Mouse (Mus musculus) liver, adult 2 months (tissue): ENCODE measurements at regions not wholly inside any gene's neighbourhood (a gene's known extent, or its start where the extent isn't known, plus 50 kb on each side); places are given as distances from the start of the nearest gene placed in this dataset.

Experiments used
- DNase-seq: peaks from one replicate; pipeline ENCODE4 v3.0.0-alpha.2; 2011; ENCODE audit warnings: low read depth, low spot score; ENCODE audit errors: extremely low read depth
- H3K27ac ChIP-seq: fragments of 200-500 bp; replicated peaks from 2 replicates; pipeline ENCODE4 v1.5.1; 2012; ENCODE audit warnings: low read depth, mild to moderate bottlenecking, control low read depth, inconsistent platforms, low read length; ENCODE audit not compliant: insufficient read depth
- H3K27me3 ChIP-seq: fragments of 200-500 bp; 2 replicates; pipeline ENCODE4 v1.6.1; 2012; ENCODE audit warnings: mild to moderate bottlenecking, moderate library complexity, low read length, inconsistent platforms; ENCODE audit not compliant: control insufficient read depth, insufficient read depth
- H3K36me3 ChIP-seq: fragments of 200-500 bp; 2 replicates; pipeline ENCODE4 v1.6.1; 2012; ENCODE audit warnings: low read length, inconsistent platforms; ENCODE audit not compliant: control insufficient read depth, insufficient read depth
- H3K4me1 ChIP-seq: fragments of 200-500 bp; 2 replicates; pipeline ENCODE4 v1.6.1; 2011; ENCODE audit warnings: low read length; ENCODE audit not compliant: control insufficient read depth, insufficient read depth
- H3K4me3 ChIP-seq: fragments of 200-500 bp; 2 replicates; pipeline ENCODE4 v1.5.1; 2011; ENCODE audit warnings: low read depth, mild to moderate bottlenecking, control low read depth, low read length, moderate library complexity; ENCODE audit not compliant: insufficient read depth
- H3K79me2 ChIP-seq: fragments of 200-500 bp; 2 replicates; pipeline ENCODE4 v1.6.1; 2012; ENCODE audit warnings: inconsistent platforms, mild to moderate bottlenecking, low read length, moderate library complexity; ENCODE audit not compliant: control insufficient read depth, insufficient read depth
- H3K9ac ChIP-seq: fragments of 200-500 bp; 2 replicates; pipeline ENCODE4 v1.6.1; 2012; ENCODE audit warnings: low read depth, mild to moderate bottlenecking, control low read depth, inconsistent platforms, low read length
- CTCF ChIP-seq: fragments of 200-500 bp; IDR thresholded peaks from 2 replicates; pipeline ENCODE4 v1.5.1; 2011; ENCODE audit warnings: low read depth, low read length, control low read depth
- POLR2A ChIP-seq: fragments of 200-500 bp; IDR thresholded peaks from 2 replicates; pipeline ENCODE4 v1.6.1; 2011; ENCODE audit warnings: low read length, control low read depth; ENCODE audit not compliant: insufficient read depth; ENCODE audit errors: extremely low read depth
- WGBS: fragments of 180-500 bp; shearing (Covaris S2); methylation state at CpG from one replicate; pipeline ENCODE4 v1.1.7; 2018; 5-methylcytosine and 5-hydroxymethylcytosine counted together

DNA sequence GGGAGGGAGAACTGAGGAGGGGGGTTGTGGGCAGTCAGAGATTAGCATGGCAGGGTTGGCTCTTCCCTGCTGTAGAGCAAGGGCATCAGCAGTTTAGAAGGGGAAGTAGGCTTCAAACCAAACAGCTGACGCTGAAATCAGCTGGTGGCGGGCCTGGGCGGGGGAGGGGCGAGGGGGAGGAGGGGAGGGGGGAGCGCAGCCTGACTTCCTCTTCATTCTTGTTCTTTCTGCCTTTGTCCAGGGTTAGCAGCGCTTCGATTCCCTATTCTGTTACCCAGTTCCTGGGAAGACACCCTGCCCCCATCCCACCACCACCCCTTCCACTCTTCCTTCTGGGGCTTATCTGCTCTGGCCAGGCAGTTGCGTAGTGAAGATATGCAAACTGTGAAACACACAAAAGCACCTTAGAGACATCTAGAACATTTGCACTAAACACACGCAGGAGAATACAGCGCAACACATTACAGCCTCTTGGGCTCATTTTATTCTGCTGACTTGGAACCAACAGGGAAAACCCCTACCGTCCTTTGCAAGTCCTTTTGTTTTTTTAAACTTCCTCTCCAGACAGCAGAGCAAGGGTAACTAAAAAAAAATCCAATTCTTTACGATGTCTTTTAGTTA, 93.3 kb upstream of the Marcks start:
- Histone ChIP-seq H3K27me3 (no peaks in the 10 kb centered on the region), H3K4me3 (no peak overlapping the region), H3K27ac (peak overlapping the region; percentile 67), H3K36me3 (no peaks in the 10 kb centered on the region), H3K4me1 (peaks cover 7% of the 10 kb centered on the region; the same call in 1 of the 2 replicates), H3K79me2 (no peaks in the 10 kb centered on the region), H3K9ac (no peak overlapping the region)
- TF ChIP-seq CTCF = no peak
- TF ChIP-seq POLR2A = no peak
- 46% methylated on average over 8 of the region's 12 CpGs for WGBS
- peak; percentile 26 for DNase-seq

DNA sequence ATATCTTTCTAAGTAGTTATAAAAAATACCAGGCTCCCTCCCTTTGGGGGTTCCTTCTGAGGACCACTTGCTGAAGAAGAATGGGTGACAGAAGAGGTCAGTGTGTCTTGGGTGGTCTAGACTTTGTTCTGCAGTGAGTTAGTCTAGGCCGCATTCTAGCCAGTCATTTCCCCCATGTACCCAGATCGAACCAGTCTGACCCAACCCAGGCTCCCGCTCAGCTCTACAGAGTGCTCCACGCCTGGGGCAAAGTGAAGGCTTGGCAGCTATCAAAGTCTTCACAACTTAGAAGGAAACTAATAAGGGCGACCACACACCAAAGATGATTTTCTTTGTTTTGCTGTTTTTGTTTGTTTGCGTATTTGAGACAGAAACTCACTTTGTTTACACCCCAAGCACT, 92.4 kb upstream of the Marcks start:
- no peak for DNase-seq
- Histone ChIP-seq H3K79me2 (no peaks in the 10 kb centered on the region), H3K27me3 (no peaks in the 10 kb centered on the region), H3K36me3 (no peaks in the 10 kb centered on the region), H3K9ac (no peak overlapping the region), H3K4me1 (peaks cover 7% of the 10 kb centered on the region; the same call in 1 of the 2 replicates), H3K27ac (no peak overlapping the region), H3K4me3 (no peak overlapping the region)
- no peak for TF ChIP-seq CTCF
- WGBS = 95% methylated on average over 6 of the region's 6 CpGs

DNA sequence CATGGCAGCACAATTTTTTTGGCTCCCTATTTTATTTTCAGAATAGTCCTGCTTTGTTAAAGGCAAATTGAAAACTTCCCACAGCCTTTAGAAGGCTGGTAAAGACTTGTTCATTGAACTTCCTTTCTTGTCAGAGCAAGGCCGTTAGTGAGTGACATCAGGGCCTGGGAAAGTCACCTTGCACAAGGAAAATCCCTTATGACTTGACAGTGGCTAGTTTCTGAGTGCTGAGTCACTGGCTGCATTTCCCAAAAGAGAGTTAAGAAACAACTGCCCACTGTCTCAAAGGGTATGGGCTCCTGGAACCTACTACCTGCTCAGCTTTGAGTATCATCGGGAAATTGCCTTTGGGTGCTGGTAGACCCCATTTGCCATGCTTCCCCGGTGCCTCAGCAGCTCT, 89.2 kb upstream of the Marcks start:
- Histone ChIP-seq H3K36me3 (no peaks in the 10 kb centered on the region), H3K9ac (no peak overlapping the region), H3K4me1 (peaks cover 3% of the 10 kb centered on the region; the same call in 1 of the 2 replicates), H3K27me3 (no peaks in the 10 kb centered on the region), H3K4me3 (no peak overlapping the region), H3K27ac (no peak overlapping the region), H3K79me2 (no peaks in the 10 kb centered on the region)
- TF ChIP-seq POLR2A (no peak), CTCF (no peak)
- DNase-seq = no peak
- WGBS = 92% methylated on average over 3 of the region's 3 CpGs

DNA sequence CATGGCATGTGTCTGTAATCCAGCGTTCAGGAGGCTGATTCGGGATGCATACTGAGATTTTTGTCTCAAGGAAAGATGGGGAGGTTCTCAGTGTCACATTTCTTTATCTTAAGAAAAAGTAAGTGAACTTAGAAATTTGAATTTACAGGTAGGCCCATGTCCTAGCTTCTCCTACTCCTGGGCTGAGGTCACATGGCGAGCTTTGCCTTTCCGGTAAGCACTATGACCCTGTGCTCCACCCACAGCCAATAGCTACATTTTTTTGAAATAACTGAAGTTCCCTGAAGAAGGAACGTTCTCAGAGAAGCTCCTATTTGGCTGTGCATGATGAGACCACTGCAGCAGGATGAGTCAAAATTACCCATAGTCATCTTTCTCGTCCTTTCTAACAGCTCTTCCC, 83.0 kb upstream of the Marcks start:
- WGBS = 58% methylated on average over 6 of the region's 6 CpGs
- Histone ChIP-seq H3K27me3 (no peaks in the 10 kb centered on the region), H3K79me2 (no peaks in the 10 kb centered on the region), H3K36me3 (no peaks in the 10 kb centered on the region), H3K9ac (no peak overlapping the region), H3K4me1 (no peaks in the 10 kb centered on the region), H3K4me3 (no peak overlapping the region), H3K27ac (no peak overlapping the region)
- TF ChIP-seq POLR2A (no peak), CTCF (no peak)
- DNase-seq = no peak

DNA sequence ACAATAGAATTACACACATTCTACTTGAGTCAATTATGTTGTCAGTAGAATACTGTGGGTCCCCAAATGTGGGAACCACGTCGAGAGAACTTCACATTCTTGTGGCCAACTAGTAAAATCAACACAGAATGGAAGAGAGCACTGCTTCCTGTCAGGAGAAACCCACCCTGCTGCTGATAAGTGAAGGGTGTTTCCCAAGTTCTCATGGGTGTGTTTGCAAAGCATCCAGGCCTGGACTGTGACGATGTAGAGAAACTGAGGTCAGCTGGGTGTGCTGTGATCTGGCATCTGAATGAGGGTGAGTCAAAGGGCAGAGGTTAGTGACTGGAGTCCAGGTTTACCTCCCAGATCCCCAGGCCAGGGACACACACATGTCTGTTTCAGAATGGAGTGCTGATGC, 81.7 kb upstream of the Marcks start:
- WGBS = 47% methylated on average over 3 of the region's 3 CpGs
- Histone ChIP-seq H3K79me2 (no peaks in the 10 kb centered on the region), H3K4me3 (no peak overlapping the region), H3K4me1 (no peaks in the 10 kb centered on the region), H3K27me3 (no peaks in the 10 kb centered on the region), H3K9ac (no peak overlapping the region), H3K36me3 (no peaks in the 10 kb centered on the region), H3K27ac (no peak overlapping the region)
- no peak for DNase-seq
- TF ChIP-seq CTCF (no peak), POLR2A (no peak)

DNA sequence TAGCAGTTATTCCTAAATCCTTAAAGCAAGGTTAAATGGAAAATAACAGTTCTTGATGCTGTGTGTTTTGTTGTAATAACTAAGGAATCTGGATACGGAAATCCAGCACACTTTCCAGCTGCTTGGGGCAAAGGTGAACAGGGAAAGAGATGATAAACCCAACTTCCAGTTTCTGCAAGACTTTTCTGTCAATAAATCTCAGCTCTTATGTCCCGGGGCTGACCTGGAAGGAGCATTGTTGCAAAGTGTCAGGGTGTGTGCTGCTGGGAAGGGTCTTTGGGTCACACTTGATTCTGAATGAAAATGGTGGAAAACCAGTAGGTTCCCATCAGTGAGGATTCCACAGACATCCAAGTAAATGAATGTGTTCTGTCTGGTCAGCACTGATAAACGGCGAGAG, 81.2 kb upstream of the Marcks start:
- TF ChIP-seq CTCF (no peak), POLR2A (no peak)
- Histone ChIP-seq H3K27ac (no peak overlapping the region), H3K36me3 (no peaks in the 10 kb centered on the region), H3K9ac (no peak overlapping the region), H3K27me3 (no peaks in the 10 kb centered on the region), H3K4me3 (no peak overlapping the region), H3K4me1 (no peaks in the 10 kb centered on the region), H3K79me2 (no peaks in the 10 kb centered on the region)
- 71% methylated on average over 4 of the region's 4 CpGs for WGBS
- no peak for DNase-seq
